Mouse (Mus musculus): ENCODE data around the gene Dusp27. TPM values are rescaled to one million over a fixed set of nuclear protein-coding genes. Genes with fewer than 3 reads are reported as not detected.

Gene Dusp27
- polyA plus RNA-seq (2015; fragmentation: Nextera tagmentation; extraction: Ambion mirVana) = 3.3 and 3.7 TPM in 2 replicates

- Histone ChIP-seq H3K9me3 (ENCODE audit: control insufficient read depth, low read length) (no peaks in the 10 kb centered on the region), H3K27me3 (ENCODE audit: control insufficient read depth, insufficient read depth, low read depth, low read length) (no peaks in the 10 kb centered on the region), H3K4me2 (ENCODE audit: low read depth, low read length) (peak within 1 kb of the TSS; percentile 41), H3K9ac (ENCODE audit: low read length) (peak within 1 kb of the TSS; percentile 35), H3K27ac (ENCODE audit: low read length) (0 out of 2 replicates have a peak within 1 kb of the TSS, but pooled peaks have one; percentile 15), H3K36me3 (ENCODE audit: control insufficient read depth, insufficient read depth, low read length) (no peaks in the 10 kb centered on the region), H3K4me1 (replicated peaks; ENCODE audit: control insufficient read depth, insufficient read depth, low read length) (peaks cover 14% of the 10 kb centered on the region), H3K4me3 (ENCODE audit: low read length) (peak within 1 kb of the TSS; percentile 13)
- ATAC-seq (ENCODE audit: low read depth) = no peak
- WGBS = 20% methylated on average over 4 of the region's 4 CpGs
Measured at GRCm38 (mm10) chr1:166127719-166128118, at the start of gene Dusp27. Gene Dusp27, minus strand, starts transcription at chr1:166127922.

GRCm38 (mm10) chr1:166173621-166174020 is 45.9 kb upstream of the Dusp27 start:
- no peak overlapping the region for H3K9ac ChIP-seq (ENCODE audit: low read length)
- H3K27me3 ChIP-seq (ENCODE audit: control insufficient read depth, insufficient read depth, low read depth, low read length) = no peaks in the 10 kb centered on the region
- H3K27ac ChIP-seq (ENCODE audit: low read length) = no peak overlapping the region
- H3K9me3 ChIP-seq (ENCODE audit: control insufficient read depth, low read length) = no peaks in the 10 kb centered on the region
- ATAC-seq (ENCODE audit: low read depth) = no peak
- WGBS = 68% methylated on average over 9 of the region's 9 CpGs
- no peak overlapping the region for H3K4me2 ChIP-seq (ENCODE audit: low read depth, low read length)
- no peaks in the 10 kb centered on the region for H3K36me3 ChIP-seq (ENCODE audit: control insufficient read depth, insufficient read depth, low read length)
- no peak overlapping the region for H3K4me3 ChIP-seq (ENCODE audit: low read length)
- H3K4me1 ChIP-seq (replicated peaks; ENCODE audit: control insufficient read depth, insufficient read depth, low read length) = no peaks in the 10 kb centered on the region

GRCm38 (mm10) chr1:166172992-166173391 is 45.3 kb upstream of the Dusp27 start:
- H3K4me3 ChIP-seq (ENCODE audit: low read length) = no peak overlapping the region
- WGBS = 53% methylated on average over 3 of the region's 3 CpGs
- no peaks in the 10 kb centered on the region for H3K27me3 ChIP-seq (ENCODE audit: control insufficient read depth, insufficient read depth, low read depth, low read length)
- H3K4me2 ChIP-seq (ENCODE audit: low read depth, low read length) = no peak overlapping the region
- no peaks in the 10 kb centered on the region for H3K4me1 ChIP-seq (replicated peaks; ENCODE audit: control insufficient read depth, insufficient read depth, low read length)
- H3K27ac ChIP-seq (ENCODE audit: low read length) = no peak overlapping the region
- H3K9me3 ChIP-seq (ENCODE audit: control insufficient read depth, low read length) = no peaks in the 10 kb centered on the region
- H3K36me3 ChIP-seq (ENCODE audit: control insufficient read depth, insufficient read depth, low read length) = no peaks in the 10 kb centered on the region
- no peak for ATAC-seq (ENCODE audit: low read depth)
- no peak overlapping the region for H3K9ac ChIP-seq (ENCODE audit: low read length)

- H3K27ac ChIP-seq (ENCODE audit: low read length) = no peak overlapping the region
- H3K36me3 ChIP-seq (ENCODE audit: control insufficient read depth, insufficient read depth, low read length) = no peaks in the 10 kb centered on the region
- no peak overlapping the region for H3K4me2 ChIP-seq (ENCODE audit: low read depth, low read length)
- H3K9me3 ChIP-seq (ENCODE audit: control insufficient read depth, low read length) = no peaks in the 10 kb centered on the region
- H3K4me1 ChIP-seq (replicated peaks; ENCODE audit: control insufficient read depth, insufficient read depth, low read length) = no peaks in the 10 kb centered on the region
- no peaks in the 10 kb centered on the region for H3K27me3 ChIP-seq (ENCODE audit: control insufficient read depth, insufficient read depth, low read depth, low read length)
- no peak overlapping the region for H3K9ac ChIP-seq (ENCODE audit: low read length)
- WGBS = 82% methylated on average over 12 of the region's 12 CpGs
- no peak overlapping the region for H3K4me3 ChIP-seq (ENCODE audit: low read length)
- ATAC-seq (ENCODE audit: low read depth) = no peak
Measured at GRCm38 (mm10) chr1:166170852-166171251, 43.1 kb upstream of the Dusp27 start.

- Histone ChIP-seq H3K36me3 (ENCODE audit: control insufficient read depth, insufficient read depth, low read length) (no peaks in the 10 kb centered on the region), H3K4me1 (replicated peaks; ENCODE audit: control insufficient read depth, insufficient read depth, low read length) (no peaks in the 10 kb centered on the region), H3K9me3 (ENCODE audit: control insufficient read depth, low read length) (no peaks in the 10 kb centered on the region), H3K4me3 (ENCODE audit: low read length) (no peak overlapping the region), H3K4me2 (ENCODE audit: low read depth, low read length) (no peak overlapping the region), H3K27me3 (ENCODE audit: control insufficient read depth, insufficient read depth, low read depth, low read length) (no peaks in the 10 kb centered on the region), H3K27ac (ENCODE audit: low read length) (no peak overlapping the region), H3K9ac (ENCODE audit: low read length) (no peak overlapping the region)
- no peak for ATAC-seq (ENCODE audit: low read depth)
- 69% methylated on average over 7 of the region's 7 CpGs for WGBS
Measured at GRCm38 (mm10) chr1:166169713-166170112, 42.0 kb upstream of the Dusp27 start.

GRCm38 (mm10) chr1:166168017-166168416 is 40.3 kb upstream of the Dusp27 start:
- 93% methylated on average over 7 of the region's 7 CpGs for WGBS
- no peak for ATAC-seq (ENCODE audit: low read depth)
- no peak overlapping the region for H3K4me2 ChIP-seq (ENCODE audit: low read depth, low read length)

GRCm38 (mm10) chr1:166167405-166167804 is 39.7 kb upstream of the Dusp27 start:
- 86% methylated on average over 4 of the region's 4 CpGs for WGBS
- Histone ChIP-seq H3K9ac (ENCODE audit: low read length) (no peak overlapping the region), H3K36me3 (ENCODE audit: control insufficient read depth, insufficient read depth, low read length) (no peaks in the 10 kb centered on the region), H3K4me3 (ENCODE audit: low read length) (no peak overlapping the region), H3K4me2 (ENCODE audit: low read depth, low read length) (no peak overlapping the region), H3K27me3 (ENCODE audit: control insufficient read depth, insufficient read depth, low read depth, low read length) (no peaks in the 10 kb centered on the region), H3K9me3 (ENCODE audit: control insufficient read depth, low read length) (no peaks in the 10 kb centered on the region), H3K27ac (ENCODE audit: low read length) (no peak overlapping the region), H3K4me1 (replicated peaks; ENCODE audit: control insufficient read depth, insufficient read depth, low read length) (no peaks in the 10 kb centered on the region)
- ATAC-seq (ENCODE audit: low read depth) = no peak

More at GRCm38 (mm10) chr1:166168017-166168416, 40.3 kb upstream of the Dusp27 start:
- Histone ChIP-seq H3K27ac (ENCODE audit: low read length) (no peak overlapping the region), H3K9ac (ENCODE audit: low read length) (no peak overlapping the region), H3K36me3 (ENCODE audit: control insufficient read depth, insufficient read depth, low read length) (no peaks in the 10 kb centered on the region), H3K4me3 (ENCODE audit: low read length) (no peak overlapping the region), H3K27me3 (ENCODE audit: control insufficient read depth, insufficient read depth, low read depth, low read length) (no peaks in the 10 kb centered on the region), H3K4me1 (replicated peaks; ENCODE audit: control insufficient read depth, insufficient read depth, low read length) (no peaks in the 10 kb centered on the region), H3K9me3 (ENCODE audit: control insufficient read depth, low read length) (no peaks in the 10 kb centered on the region)

GRCm38 (mm10) chr1:166165159-166165558 is 37.4 kb upstream of the Dusp27 start:
- Histone ChIP-seq H3K4me2 (ENCODE audit: low read depth, low read length) (no peak overlapping the region), H3K9me3 (ENCODE audit: control insufficient read depth, low read length) (no peaks in the 10 kb centered on the region), H3K4me1 (replicated peaks; ENCODE audit: control insufficient read depth, insufficient read depth, low read length) (no peaks in the 10 kb centered on the region), H3K4me3 (ENCODE audit: low read length) (no peak overlapping the region), H3K27me3 (ENCODE audit: control insufficient read depth, insufficient read depth, low read depth, low read length) (peaks cover 4% of the 10 kb centered on the region), H3K27ac (ENCODE audit: low read length) (no peak overlapping the region), H3K36me3 (ENCODE audit: control insufficient read depth, insufficient read depth, low read length) (no peaks in the 10 kb centered on the region), H3K9ac (ENCODE audit: low read length) (no peak overlapping the region)
- WGBS = 89% methylated on average over 9 of the region's 9 CpGs
- ATAC-seq (ENCODE audit: low read depth) = no peak

- H3K36me3 ChIP-seq (ENCODE audit: control insufficient read depth, insufficient read depth, low read length) = no peaks in the 10 kb centered on the region
- no peak for ATAC-seq (ENCODE audit: low read depth)
- H3K9me3 ChIP-seq (ENCODE audit: control insufficient read depth, low read length) = no peaks in the 10 kb centered on the region
- no peaks in the 10 kb centered on the region for H3K4me1 ChIP-seq (replicated peaks; ENCODE audit: control insufficient read depth, insufficient read depth, low read length)
- H3K27me3 ChIP-seq (ENCODE audit: control insufficient read depth, insufficient read depth, low read depth, low read length) = peaks cover 8% of the 10 kb centered on the region
- 90% methylated on average over 14 of the region's 14 CpGs for WGBS
- H3K4me2 ChIP-seq (ENCODE audit: low read depth, low read length) = no peak overlapping the region
- H3K27ac ChIP-seq (ENCODE audit: low read length) = no peak overlapping the region
- no peak overlapping the region for H3K9ac ChIP-seq (ENCODE audit: low read length)
- no peak overlapping the region for H3K4me3 ChIP-seq (ENCODE audit: low read length)
Measured at GRCm38 (mm10) chr1:166164580-166164979, 36.9 kb upstream of the Dusp27 start.
